ENCODE assay signal across 8 mouse cellular contexts in genomic region chr15:37099927-37100766, GRCm38 (mm10).
DNase-seq lines count a peak whose midpoint lies in the region; ATAC-seq lines count a peak whose summit lies in the region.

No protein-coding gene starts in this region.

- no peaks in the 10 kb centered on the region for H3K27me3 ChIP-seq in forebrain, embryonic 11.5 days (ENCODE audit: control insufficient read depth, insufficient read depth, low read length)
- no peaks in the 10 kb centered on the region for H3K27me3 ChIP-seq in hindbrain, embryonic 16.5 days (replicated peaks; ENCODE audit: control insufficient read depth, insufficient read depth, low read length)

- intact Hi-C loops in left cerebral cortex, postnatal 10 days (cut with DNase I): loop anchor here (2.0 to 10.0 kb wide), 3 partner anchors 95 to 385 kb away; partner anchors contain the start of gene Zfp706

- H3K4me3 ChIP-seq in forebrain, embryonic 11.5 days (ENCODE audit: low read depth, low read length): peak overlapping the region; percentile 11; the same call in 1 of the 2 replicates
- peak overlapping the region; percentile 29 for H3K4me3 ChIP-seq in hindbrain, embryonic 16.5 days (ENCODE audit: low read length)

- peak; percentile 92 for ATAC-seq in frontal cortex, adult (ENCODE audit: low TSS enrichment)
- 0 out of 2 replicates have a peak, but pooled peaks have one; percentile 42 for ATAC-seq in forebrain, embryonic 11.5 days (replicated peaks; ENCODE audit: low FRiP score)
- peak; percentile 93 for ATAC-seq in hindbrain, embryonic 16.5 days
- peak; percentile 91 for ATAC-seq in megakaryocyte progenitor cell, adult 5-6 weeks (replicated peaks; ENCODE audit: poor library complexity)

- 50% methylated on average over 17 of the region's 17 CpGs for WGBS in forebrain, embryonic 11.5 days
- WGBS in hindbrain, embryonic 16.5 days: 35% methylated on average over 17 of the region's 17 CpGs

- no peak for DNase-seq in frontal cortex, postnatal 14 days (ENCODE audit: low spot score in 2 of 2)
- DNase-seq in c-Kit-positive CD71-positive TER-119-negative erythroid progenitor cells, embryonic 14.5 days (ENCODE audit: low read depth): peak; percentile 74
- peak; percentile 74 for DNase-seq in forebrain, embryonic 11.5 days (ENCODE audit: low spot score)
- peak; percentile 40 to 53 for DNase-seq in left cerebral cortex, postnatal 10 days (ENCODE audit: extremely low spot score in 1 of 2, low spot score in 2 of 2)
- peak; percentile 43 for DNase-seq in skeletal muscle tissue, adult 2 months (ENCODE audit: low read depth, low spot score)

- H3K9me3 ChIP-seq in forebrain, embryonic 11.5 days (ENCODE audit: control insufficient read depth, low read length): no peaks in the 10 kb centered on the region
- H3K9me3 ChIP-seq in hindbrain, embryonic 16.5 days (ENCODE audit: control insufficient read depth, low read length): no peaks in the 10 kb centered on the region

- H3K27ac ChIP-seq in forebrain, embryonic 11.5 days (ENCODE audit: low read depth, low read length): no peak overlapping the region
- H3K27ac ChIP-seq in hindbrain, embryonic 16.5 days (ENCODE audit: low read depth, low read length): no peak overlapping the region

- no peaks in the 10 kb centered on the region for H3K4me1 ChIP-seq in forebrain, embryonic 11.5 days (replicated peaks; ENCODE audit: control insufficient read depth, insufficient read depth, low read length)
- peaks cover 4% of the 10 kb centered on the region; the same call in 1 of the 2 replicates for H3K4me1 ChIP-seq in hindbrain, embryonic 16.5 days (ENCODE audit: control insufficient read depth, insufficient read depth, low read depth, low read length)

- H3K36me3 ChIP-seq in forebrain, embryonic 11.5 days (ENCODE audit: control insufficient read depth, insufficient read depth, low read length): no peaks in the 10 kb centered on the region
- H3K36me3 ChIP-seq in hindbrain, embryonic 16.5 days (ENCODE audit: control insufficient read depth, insufficient read depth, low read length): no peaks in the 10 kb centered on the region

- peak overlapping the region; percentile 27; the same call in 1 of the 2 replicates for H3K4me2 ChIP-seq in forebrain, embryonic 11.5 days (ENCODE audit: low read depth, low read length, severe bottlenecking)
- peak overlapping the region; percentile 52 for H3K4me2 ChIP-seq in hindbrain, embryonic 16.5 days (ENCODE audit: low read length)

- no peak overlapping the region for H3K9ac ChIP-seq in forebrain, embryonic 11.5 days (ENCODE audit: low read length)
- H3K9ac ChIP-seq in hindbrain, embryonic 16.5 days (ENCODE audit: low read depth, low read length): peak overlapping the region; percentile 27; the same call in 1 of the 2 replicates

Comparison
In these comparisons a context has a peak if more than half of its experiments do, and no peak if none do; other contexts are left out.
1. ATAC-seq: peak in every context shown above with its lines; median percentile 93 in hindbrain, embryonic 16.5 days; 92 in frontal cortex, adult; 91 in megakaryocyte progenitor cell, adult 5-6 weeks; 42 in forebrain, embryonic 11.5 days.
2. DNase-seq: peak in c-Kit-positive CD71-positive TER-119-negative erythroid progenitor cells, embryonic 14.5 days (single experiment), forebrain, embryonic 11.5 days (single experiment), left cerebral cortex, postnatal 10 days (2 of 2) and skeletal muscle tissue, adult 2 months (single experiment); none in frontal cortex, postnatal 14 days (0 of 2).